Mouse (Mus musculus) colon, adult 2 months (tissue): ENCODE data around the gene Ankrd55. TPM values are rescaled to one million over a fixed set of nuclear protein-coding genes. Genes with fewer than 3 reads are reported as not detected.

Source experiments
- polyA plus RNA-seq: library from polyadenylated mRNA; depleted of rRNA; stranded (reverse); fragments of >200 nt; gene quantifications from 2 replicates; pipeline ENCODE4 v1.2.3, GENCODE M21; 2012; rRNA removed

Ankrd55 gene
- polyA plus RNA-seq = 0.07 and 0.10 TPM in 2 replicates

GRCm38 (mm10) chr13:112288225-112289178 lies at the start of gene Ankrd55:
TSS of gene Ankrd55 (plus strand) at chr13:112288451.

Other genes starting within 250 kb of the Ankrd55 start
- 15.4 and 18.0 TPM in 2 replicates for gene Il6st, start 175.6 kb downstream of the Ankrd55 start, polyA plus RNA-seq